Mouse (Mus musculus) limb, embryonic 10.5 days (tissue): Measurements from ENCODE around the gene Mrnip. TPM values are rescaled to one million over a fixed set of nuclear protein-coding genes. Genes with fewer than 3 reads are reported as not detected.

Source experiments
- DNase-seq: peaks from one replicate; pipeline ENCODE4 v3.0.0-alpha.2; 2017; ENCODE audit warnings: low spot score
- H3K27ac ChIP-seq: fragments of 300-500 bp; sonication (generic); 2 replicates; pipeline ENCODE4 v1.5.1; 2016; ENCODE audit warnings: mild to moderate bottlenecking
- H3K27me3 ChIP-seq: fragments of 300-500 bp; sonication (generic); 2 replicates; pipeline ENCODE4 v1.6.1; 2016; ENCODE audit warnings: low read depth, mild to moderate bottlenecking; ENCODE audit not compliant: poor library complexity, severe bottlenecking
- H3K36me3 ChIP-seq: fragments of 300-500 bp; sonication (generic); 2 replicates; pipeline ENCODE4 v1.6.1; 2016; ENCODE audit warnings: mild to moderate bottlenecking, moderate library complexity
- H3K4me1 ChIP-seq: fragments of 300-500 bp; sonication (generic); 2 replicates; pipeline ENCODE4 v1.6.1; 2016
- H3K4me3 ChIP-seq: fragments of 300-500 bp; sonication (generic); 2 replicates; pipeline ENCODE4 v1.5.1; 2016; ENCODE audit warnings: mild to moderate bottlenecking, moderate library complexity
- H3K9me3 ChIP-seq: fragments of 300-500 bp; sonication (generic); replicated peaks from 2 replicates; pipeline ENCODE4 v1.6.1; 2016; ENCODE audit warnings: mild to moderate bottlenecking
- WGBS: fragments of 180-500 bp; shearing (Covaris S2); methylation state at CpG from one replicate; pipeline ENCODE4 v1.1.7; 2016; 5-methylcytosine and 5-hydroxymethylcytosine counted together
- polyA plus RNA-seq: library from polyadenylated mRNA; unstranded; fragments of >200 nt; fragmentation: Nextera tagmentation; extraction: Ambion mirVana; gene quantifications from 2 replicates; pipeline ENCODE4 v1.2.1, GENCODE M21; 2016

The Mrnip gene
- polyA plus RNA-seq, 1 experiment from 2014 or later: 34.1 TPM

DNA sequence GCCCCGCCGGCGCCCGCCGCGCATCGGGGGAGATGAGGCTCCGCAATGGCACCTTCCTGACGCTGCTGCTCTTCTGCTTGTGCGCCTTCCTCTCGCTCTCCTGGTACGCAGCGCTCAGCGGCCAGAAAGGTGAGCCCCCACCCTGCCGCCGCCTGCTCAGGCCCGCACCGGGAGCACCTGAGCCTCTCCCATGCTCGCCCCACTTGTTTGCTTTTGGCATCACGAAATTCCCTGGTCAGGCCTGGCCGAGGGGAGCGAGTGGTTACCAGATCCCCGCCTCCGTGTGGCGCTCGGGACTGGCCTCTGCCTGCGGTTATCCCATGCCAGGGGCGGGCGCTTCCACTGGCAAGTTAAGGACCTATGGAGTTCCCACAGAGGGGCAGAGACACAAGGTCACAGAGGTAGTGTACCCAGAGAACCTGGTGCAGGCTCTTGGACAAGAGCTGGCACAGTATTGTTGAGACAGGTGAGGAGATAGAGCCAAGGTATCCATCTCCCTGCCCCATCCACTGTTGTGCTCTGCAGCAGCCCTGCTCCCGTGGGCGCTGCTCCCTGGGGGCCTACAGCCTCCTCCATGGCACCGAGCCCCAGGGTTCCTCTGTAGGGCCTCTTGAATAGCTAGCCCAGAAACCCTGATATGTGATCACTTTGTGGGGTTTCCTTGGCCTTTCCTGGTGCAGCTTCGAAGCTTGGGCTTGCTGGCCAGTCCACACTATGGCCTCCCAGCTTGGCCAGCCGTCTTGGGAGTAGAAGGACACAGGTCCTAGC lies 51.6 kb downstream of the Mrnip start:
- H3K27ac ChIP-seq: peak overlapping the region; percentile 96
- H3K4me3 ChIP-seq: peak overlapping the region; percentile 91
- H3K4me1 ChIP-seq: peaks cover 76% of the 10 kb centered on the region
- peaks cover 8% of the 10 kb centered on the region for H3K27me3 ChIP-seq
- peaks cover 3% of the 10 kb centered on the region; the same call in 1 of the 2 replicates for H3K36me3 ChIP-seq
- peak; percentile 74 for DNase-seq
- WGBS: 3% methylated on average over 30 of the region's 34 CpGs
- no peaks in the 10 kb centered on the region for H3K9me3 ChIP-seq

DNA sequence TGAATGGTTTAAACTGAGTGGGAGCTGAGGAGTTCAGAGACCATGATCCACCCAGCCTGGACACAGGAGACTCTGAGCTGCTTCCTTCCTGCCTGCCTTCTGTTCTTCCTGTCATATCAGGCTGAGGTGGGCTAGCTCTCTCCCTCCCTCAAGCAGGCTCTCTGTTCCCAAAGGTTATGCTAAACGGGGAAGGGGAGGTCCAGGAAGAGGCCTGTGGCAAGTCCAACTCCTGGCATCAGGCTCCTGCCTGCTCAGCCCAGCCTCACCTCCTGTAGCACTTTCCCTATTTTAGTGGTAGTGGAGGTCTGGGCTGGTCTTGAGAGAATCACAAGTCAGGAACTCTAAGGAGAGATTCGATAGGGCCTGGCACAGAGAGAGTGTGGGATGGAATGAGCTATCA lies 52.2 kb downstream of the Mrnip start:
- Histone ChIP-seq H3K9me3 (no peaks in the 10 kb centered on the region), H3K4me3 (peak overlapping the region; percentile 91), H3K4me1 (peaks cover 80% of the 10 kb centered on the region), H3K27me3 (peaks cover 11% of the 10 kb centered on the region), H3K27ac (peak overlapping the region; percentile 96), H3K36me3 (peaks cover 6% of the 10 kb centered on the region)
- 32% methylated on average over 2 of the region's 2 CpGs for WGBS
- no peak for DNase-seq

DNA sequence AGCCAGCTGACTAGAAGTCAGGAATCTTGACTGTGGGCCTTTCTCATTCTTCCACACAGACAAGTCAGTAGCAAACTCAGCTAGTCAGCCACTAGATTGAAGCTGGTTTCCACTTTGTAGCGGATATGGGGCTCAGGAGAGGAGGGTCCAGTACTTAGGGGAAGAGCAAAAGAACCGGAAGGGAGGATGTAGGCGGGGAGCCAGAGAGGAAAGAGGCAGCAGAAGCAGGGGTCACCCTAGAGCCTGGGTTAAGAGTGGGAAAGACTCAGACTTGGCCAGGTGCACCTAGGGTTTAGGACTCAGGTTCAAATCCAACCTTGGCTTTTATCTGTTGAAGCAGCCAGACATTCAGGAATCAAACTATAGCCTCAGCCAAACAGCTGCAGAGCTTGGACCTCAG lies 53.0 kb downstream of the Mrnip start:
- Histone ChIP-seq H3K27me3 (peaks cover 11% of the 10 kb centered on the region), H3K4me3 (no peak overlapping the region), H3K27ac (no peak overlapping the region), H3K36me3 (peaks cover 15% of the 10 kb centered on the region), H3K4me1 (peaks cover 80% of the 10 kb centered on the region), H3K9me3 (no peaks in the 10 kb centered on the region)
- DNase-seq: no peak
- 76% methylated on average over 3 of the region's 3 CpGs for WGBS

DNA sequence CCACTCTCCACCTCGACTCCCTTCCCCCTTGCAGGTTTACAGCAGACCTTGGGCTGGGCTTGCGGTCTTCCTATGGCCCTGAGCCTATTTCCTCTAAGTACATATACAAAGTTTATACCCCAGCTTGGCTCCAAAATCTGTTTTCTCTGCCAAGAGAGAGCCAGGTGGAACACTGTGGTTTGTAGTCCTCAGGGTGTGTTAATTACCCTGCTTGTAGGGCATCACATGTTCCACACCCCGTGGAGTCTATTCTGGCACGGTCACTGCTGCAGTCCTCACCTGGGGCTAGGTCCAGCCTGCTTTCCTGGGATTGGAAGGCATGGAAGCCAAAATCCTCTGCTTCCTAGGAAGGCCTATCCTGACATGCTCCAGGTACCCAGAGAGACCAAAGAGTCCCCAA lies 53.5 kb downstream of the Mrnip start:
- Histone ChIP-seq H3K36me3 (peaks cover 20% of the 10 kb centered on the region), H3K27ac (no peak overlapping the region), H3K27me3 (peaks cover 11% of the 10 kb centered on the region), H3K9me3 (no peaks in the 10 kb centered on the region), H3K4me3 (no peak overlapping the region), H3K4me1 (peaks cover 79% of the 10 kb centered on the region)
- DNase-seq: no peak
- WGBS: 93% methylated on average over 4 of the region's 4 CpGs

DNA sequence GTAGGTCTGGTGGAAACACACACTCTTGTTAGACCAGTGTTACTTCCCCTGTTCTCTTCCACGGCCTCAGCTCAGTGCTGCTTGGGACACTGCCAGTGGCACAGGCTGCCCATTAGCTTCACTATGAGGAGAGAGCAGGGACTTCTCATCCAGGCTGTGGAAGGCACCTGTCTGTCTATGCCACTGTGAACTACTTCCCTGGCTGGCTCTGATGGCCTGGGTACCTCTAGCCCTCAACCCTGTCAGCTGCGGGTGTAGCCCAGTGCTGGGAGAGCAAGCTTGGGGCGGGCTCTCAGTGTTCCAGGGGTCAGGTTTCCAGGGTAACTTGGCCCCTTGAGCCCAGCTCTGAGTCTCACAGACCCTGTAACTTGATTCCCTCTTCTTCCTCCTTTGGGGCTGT lies 54.5 kb downstream of the Mrnip start:
- no peak for DNase-seq
- Histone ChIP-seq H3K36me3 (peaks cover 30% of the 10 kb centered on the region), H3K9me3 (no peaks in the 10 kb centered on the region), H3K27ac (peak overlapping the region; percentile 80), H3K4me3 (peak overlapping the region; percentile 18), H3K4me1 (peaks cover 74% of the 10 kb centered on the region), H3K27me3 (peaks cover 11% of the 10 kb centered on the region)
- 15% methylated on average over 3 of the region's 3 CpGs for WGBS

DNA sequence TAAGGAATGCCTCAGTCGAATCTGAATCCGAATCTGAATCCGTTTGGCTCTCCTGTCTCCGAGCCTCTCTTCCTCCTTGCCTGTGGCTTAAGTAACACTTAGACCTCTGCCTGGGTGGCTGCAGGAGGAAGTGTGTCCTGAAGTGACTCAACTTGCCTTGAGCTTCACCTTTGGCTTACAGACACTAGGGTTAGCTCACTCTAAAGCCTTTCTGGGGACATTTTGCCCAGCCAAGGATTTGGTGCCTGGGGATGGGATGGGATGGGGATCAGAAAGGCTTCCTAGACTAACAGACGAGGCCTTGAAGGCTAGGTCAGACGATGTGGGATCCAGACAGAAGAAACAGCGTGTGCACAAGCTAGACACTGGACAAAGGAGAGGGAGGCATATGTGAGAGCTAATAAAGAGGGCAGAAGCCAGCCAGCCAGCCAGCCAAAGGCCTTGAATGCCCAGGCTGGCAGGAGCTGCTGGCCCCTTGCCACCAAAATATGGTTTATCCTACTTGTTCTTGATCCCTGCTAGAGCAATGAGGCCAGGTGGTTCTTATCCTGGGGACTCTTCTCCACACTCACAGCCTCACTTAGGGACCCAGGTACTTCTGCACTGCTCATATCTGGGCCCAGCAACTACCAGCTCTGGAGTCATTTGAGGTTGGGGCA lies 55.1 kb downstream of the Mrnip start:
- H3K9me3 ChIP-seq: no peaks in the 10 kb centered on the region
- peaks cover 11% of the 10 kb centered on the region for H3K27me3 ChIP-seq
- H3K27ac ChIP-seq: peak overlapping the region; percentile 80
- H3K36me3 ChIP-seq: peaks cover 36% of the 10 kb centered on the region
- H3K4me3 ChIP-seq: peak overlapping the region; percentile 18
- no peak for DNase-seq
- 39% methylated on average over 7 of the region's 7 CpGs for WGBS
- peaks cover 67% of the 10 kb centered on the region for H3K4me1 ChIP-seq

DNA sequence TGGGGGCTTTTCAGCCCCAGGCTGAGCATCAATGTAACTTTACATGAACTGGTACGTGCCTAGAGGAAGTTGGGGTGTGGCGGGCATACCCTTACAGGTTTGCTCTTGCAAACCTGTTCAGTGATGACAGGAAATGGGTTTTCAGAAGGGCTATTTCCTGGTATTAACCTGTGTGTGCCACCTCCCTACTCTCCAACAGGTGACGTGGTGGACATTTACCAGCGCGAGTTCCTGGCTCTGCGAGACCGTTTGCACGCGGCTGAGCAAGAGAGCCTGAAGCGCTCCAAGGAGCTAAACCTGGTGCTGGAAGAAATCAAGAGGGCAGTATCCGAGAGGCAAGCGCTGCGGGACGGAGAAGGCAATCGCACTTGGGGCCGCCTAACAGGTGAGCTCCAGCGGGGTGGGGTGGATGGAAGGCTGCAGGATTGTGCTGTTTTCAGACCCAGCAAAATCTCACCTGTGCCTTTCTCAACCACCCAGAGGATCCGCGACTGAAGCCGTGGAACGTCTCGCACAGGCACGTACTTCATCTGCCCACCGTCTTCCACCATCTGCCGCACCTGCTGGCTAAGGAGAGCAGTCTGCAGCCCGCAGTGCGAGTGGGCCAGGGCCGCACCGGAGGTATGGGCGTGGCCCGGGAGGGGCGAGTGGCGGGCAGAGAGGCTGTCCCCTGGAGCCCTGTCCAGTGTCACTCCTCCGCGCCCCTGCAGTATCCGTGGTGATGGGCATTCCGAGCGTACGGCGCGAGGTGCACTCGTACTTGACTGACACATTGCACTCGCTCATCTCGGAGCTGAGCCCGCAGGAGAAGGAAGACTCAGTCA lies 56.4 kb downstream of the Mrnip start:
- H3K36me3 ChIP-seq: peaks cover 45% of the 10 kb centered on the region
- WGBS: 24% methylated on average over 45 of the region's 45 CpGs
- H3K4me1 ChIP-seq: peaks cover 55% of the 10 kb centered on the region
- peaks cover 14% of the 10 kb centered on the region for H3K27me3 ChIP-seq
- peak overlapping the region; percentile 41 for H3K4me3 ChIP-seq
- no peak overlapping the region for H3K27ac ChIP-seq
- DNase-seq: no peak
- no peaks in the 10 kb centered on the region for H3K9me3 ChIP-seq

DNA sequence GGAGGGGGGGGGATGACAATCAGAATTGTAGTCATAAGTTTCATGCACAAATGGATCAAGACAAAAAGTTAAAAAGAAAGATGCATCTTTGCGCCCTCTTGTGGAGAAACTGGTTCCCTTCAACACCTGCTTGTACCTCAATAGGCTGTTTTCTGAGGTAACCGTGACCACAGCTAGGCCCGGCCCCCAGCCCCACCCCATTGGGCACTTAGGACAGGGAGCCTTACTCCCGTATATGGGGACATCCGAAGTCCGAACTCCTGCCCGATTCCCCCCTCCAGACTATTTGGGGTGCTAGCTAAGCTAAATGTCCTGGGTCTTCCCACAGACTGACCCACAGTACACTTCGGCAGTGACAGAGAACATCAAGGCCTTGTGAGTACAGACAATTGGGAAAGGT lies 57.2 kb downstream of the Mrnip start:
- peak; percentile 69 for DNase-seq
- H3K27me3 ChIP-seq: peaks cover 20% of the 10 kb centered on the region
- peaks cover 53% of the 10 kb centered on the region for H3K4me1 ChIP-seq
- 21% methylated on average over 8 of the region's 8 CpGs for whole genome bisulfite sequencing
- H3K27ac ChIP-seq: no peak overlapping the region
- no peaks in the 10 kb centered on the region for H3K9me3 ChIP-seq
- 0 out of 2 replicates have a peak overlapping the region, but pooled peaks have one; percentile 41 for H3K4me3 ChIP-seq
- peaks cover 45% of the 10 kb centered on the region for H3K36me3 ChIP-seq

DNA sequence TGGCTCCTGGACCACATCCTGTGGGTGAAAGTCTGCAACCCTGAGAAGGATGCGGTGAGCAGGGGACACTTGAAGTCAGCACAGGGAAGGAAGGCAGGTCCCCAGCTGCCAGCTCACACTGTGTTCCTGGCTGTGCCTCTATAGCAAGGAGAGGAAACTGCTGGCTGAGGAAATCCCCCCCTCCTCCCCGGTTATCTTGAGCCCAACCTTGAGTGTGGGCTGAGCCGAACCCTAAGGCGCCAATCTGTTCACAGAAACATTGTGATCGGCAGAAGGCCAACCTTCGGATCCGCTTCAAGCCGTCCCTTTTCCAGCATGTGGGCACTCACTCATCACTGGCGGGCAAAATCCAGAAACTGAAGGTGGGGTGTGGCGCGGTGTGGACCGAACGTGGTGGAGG lies 58.8 kb downstream of the Mrnip start:
- H3K27ac ChIP-seq: no peak overlapping the region
- H3K4me3 ChIP-seq: no peak overlapping the region
- peaks cover 50% of the 10 kb centered on the region for H3K4me1 ChIP-seq
- 93% methylated on average over 13 of the region's 13 CpGs for WGBS
- no peaks in the 10 kb centered on the region for H3K9me3 ChIP-seq
- H3K27me3 ChIP-seq: peaks cover 33% of the 10 kb centered on the region
- no peak for DNase-seq
- H3K36me3 ChIP-seq: peaks cover 45% of the 10 kb centered on the region

DNA sequence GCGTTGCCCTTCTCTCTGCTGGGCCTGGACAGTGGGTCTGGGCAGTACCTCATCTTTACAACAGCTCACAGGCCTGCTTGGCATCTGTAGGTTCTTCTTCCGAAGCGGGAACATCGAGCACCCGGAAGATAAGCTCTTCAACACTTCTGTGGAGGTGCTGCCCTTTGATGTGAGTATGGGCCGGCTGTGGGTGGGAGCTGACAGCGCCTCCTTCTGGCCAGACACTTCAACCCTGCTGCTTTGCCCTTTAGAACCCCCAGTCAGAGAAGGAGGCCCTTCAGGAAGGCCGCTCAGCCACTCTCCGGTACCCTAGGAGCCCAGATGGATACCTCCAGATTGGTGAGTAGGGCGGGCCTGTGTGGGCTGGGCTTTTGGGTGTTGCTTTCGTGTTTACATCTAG lies 59.7 kb downstream of the Mrnip start:
- 84% methylated on average over 11 of the region's 11 CpGs for WGBS
- Histone ChIP-seq H3K4me3 (no peak overlapping the region), H3K27me3 (peaks cover 43% of the 10 kb centered on the region), H3K27ac (no peak overlapping the region), H3K36me3 (peaks cover 45% of the 10 kb centered on the region), H3K4me1 (peaks cover 42% of the 10 kb centered on the region), H3K9me3 (no peaks in the 10 kb centered on the region)
- no peak for DNase-seq

DNA sequence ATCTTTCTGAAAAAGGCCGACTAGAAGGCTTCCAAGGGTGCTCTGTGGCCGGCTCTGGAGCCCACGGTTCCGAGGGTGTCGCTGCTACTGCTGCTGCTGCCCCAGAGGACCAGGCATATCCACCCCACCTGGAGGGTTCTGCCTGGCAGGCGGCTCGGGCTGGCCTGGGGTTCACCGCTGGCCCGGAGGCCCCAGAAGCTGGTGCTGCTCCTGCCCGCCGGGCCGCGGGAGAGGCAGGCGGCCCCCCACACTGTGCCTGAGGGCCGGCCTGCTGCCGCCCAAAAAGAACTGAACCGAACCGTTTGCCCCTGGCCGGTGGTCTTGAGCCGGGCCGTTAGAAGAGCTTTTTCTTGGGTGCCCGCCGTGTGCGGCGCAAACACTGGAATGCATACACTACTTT lies 60.4 kb downstream of the Mrnip start:
- DNase-seq: peak; percentile 27
- 94% methylated on average over 25 of the region's 25 CpGs for WGBS
- H3K27me3 ChIP-seq: peaks cover 49% of the 10 kb centered on the region
- H3K4me3 ChIP-seq: no peak overlapping the region
- peaks cover 45% of the 10 kb centered on the region for H3K36me3 ChIP-seq
- H3K27ac ChIP-seq: no peak overlapping the region
- H3K9me3 ChIP-seq: no peaks in the 10 kb centered on the region
- H3K4me1 ChIP-seq: peaks cover 36% of the 10 kb centered on the region

DNA sequence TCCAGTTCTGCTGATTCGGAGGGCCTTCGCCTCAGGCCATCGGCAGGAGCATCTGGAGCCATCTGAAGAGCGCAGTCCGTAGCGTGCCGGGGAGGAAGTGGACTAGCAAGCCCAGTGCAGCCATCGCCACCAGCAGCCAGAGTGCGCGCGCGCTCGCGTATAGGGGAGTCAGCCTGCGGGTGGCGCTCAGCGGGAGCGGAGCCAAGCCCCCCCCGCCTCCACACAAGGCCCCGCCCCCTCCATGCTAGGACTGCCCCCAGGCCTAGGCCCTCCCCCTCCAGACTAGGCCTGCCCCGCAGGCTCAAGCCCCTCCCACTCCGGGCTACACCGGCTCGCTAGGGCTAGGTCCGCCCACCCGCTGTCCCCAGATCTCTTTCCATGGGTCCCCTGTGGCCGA lies 62.3 kb downstream of the Mrnip start:
- H3K27ac ChIP-seq: peak overlapping the region; percentile 65
- H3K36me3 ChIP-seq: peaks cover 38% of the 10 kb centered on the region
- peaks cover 39% of the 10 kb centered on the region for H3K27me3 ChIP-seq
- H3K4me1 ChIP-seq: peaks cover 20% of the 10 kb centered on the region
- 0% methylated on average over 27 of the region's 27 CpGs for WGBS
- H3K9me3 ChIP-seq: no peaks in the 10 kb centered on the region
- H3K4me3 ChIP-seq: peak overlapping the region; percentile 70
- DNase-seq: peak; percentile 89
